ENCODE assay signal across 9 mouse cellular contexts in genomic region chr12:79989582-79990110, GRCm38 (mm10).
A peak's percentile ranks its signal among the peaks of the same experiment; 100 is the strongest.
DNase-seq lines count a peak whose midpoint lies in the region; ATAC-seq and TF ChIP-seq lines count a peak whose summit lies in the region.
"Had no signal": no experiment of that assay in that cellular context is flagged by ENCODE, and none has a peak within 500 bp of the region (broad histone marks: within the 10 kb centered on the region; RNA-seq: fewer than 3 reads in every experiment).

No protein-coding gene starts in this region.

- H3K9me3 ChIP-seq in megakaryocyte, embryonic 14.5 days: no peaks in the 10 kb centered on the region
- no peaks in the 10 kb centered on the region for H3K9me3 ChIP-seq in intestine, embryonic 15.5 days

- H3K27ac ChIP-seq in intestine, embryonic 15.5 days: 0 out of 2 replicates have a peak overlapping the region, but pooled peaks have one; percentile 76
- peak overlapping the region; percentile 56; the same call in 1 of the 2 replicates for H3K27ac ChIP-seq in olfactory bulb, adult 2 months (ENCODE audit: insufficient read depth, low read depth, low read length)

- H3K4me1 ChIP-seq in megakaryocyte, embryonic 14.5 days: peaks cover 93% of the 10 kb centered on the region
- peaks cover 66% of the 10 kb centered on the region for H3K4me1 ChIP-seq in intestine, embryonic 15.5 days (replicated peaks)
- H3K4me1 ChIP-seq in olfactory bulb, adult 2 months (ENCODE audit: control insufficient read depth, insufficient read depth, low read length): peaks cover 27% of the 10 kb centered on the region

- H3K9ac ChIP-seq in intestine, embryonic 15.5 days: no peak overlapping the region

- no peaks in the 10 kb centered on the region for H3K36me3 ChIP-seq in megakaryocyte, embryonic 14.5 days (replicated peaks; ENCODE audit: low read length)
- no peaks in the 10 kb centered on the region for H3K36me3 ChIP-seq in intestine, embryonic 15.5 days

- H3K27me3 ChIP-seq in megakaryocyte, embryonic 14.5 days (replicated peaks): peaks cover 6% of the 10 kb centered on the region
- H3K27me3 ChIP-seq in intestine, embryonic 15.5 days (replicated peaks): no peaks in the 10 kb centered on the region

- peak overlapping the region; percentile 14 for H3K4me3 ChIP-seq in megakaryocyte, embryonic 14.5 days (replicated peaks)
- no peak overlapping the region for H3K4me3 ChIP-seq in intestine, embryonic 15.5 days (replicated peaks)
- H3K4me3 ChIP-seq in olfactory bulb, adult 2 months (ENCODE audit: insufficient read depth, low read depth, low read length): no peak overlapping the region

- 42% methylated on average over 9 of the region's 9 CpGs for WGBS in intestine, embryonic 15.5 days
- WGBS in olfactory bulb, adult 2 months: 65% methylated on average over 9 of the region's 9 CpGs

- no peak for TF ChIP-seq POLR2A in olfactory bulb, adult 2 months (IDR thresholded peaks at IDR 0.05; ENCODE audit: insufficient read depth, low read depth, low read length)

- ATAC-seq in megakaryocyte, adult 5-6 weeks (ENCODE audit: poor library complexity, severe bottlenecking): no peak
- no peak for ATAC-seq in intestine, embryonic 15.5 days

- DNase-seq in heart, adult 11 months: peak; percentile 89
- no peak for DNase-seq in heart, adult 8-10 months (ENCODE audit: low spot score)
- no peak for DNase-seq in left cerebral cortex, adult 8-10 months (ENCODE audit: low spot score in 2 of 2)
- DNase-seq in embryo, embryonic 10.5 days (ENCODE audit: low spot score): no peak
- DNase-seq: lung, postnatal 36 days had no signal

- H3K4me2 ChIP-seq in intestine, embryonic 15.5 days (replicated peaks): no peak overlapping the region

- TF ChIP-seq CTCF in olfactory bulb, adult 2 months (IDR thresholded peaks at IDR 0.05; ENCODE audit: insufficient read depth, low read depth, low read length): no peak
